Mouse (Mus musculus): ENCODE measurements at regions not wholly inside any gene's neighbourhood (a gene's known extent, or its start where the extent isn't known, plus 50 kb on each side); places are given as distances from the start of the nearest gene placed in this dataset.

GRCm38 (mm10) chr9:61125769-61126168 lies 246.4 kb upstream of the Tle3 start:
- Histone ChIP-seq H3K36me3 (ENCODE audit: control insufficient read depth, insufficient read depth, low read length) (no peaks in the 10 kb centered on the region), H3K4me1 (ENCODE audit: control insufficient read depth, insufficient read depth, low read length) (no peaks in the 10 kb centered on the region), H3K4me3 (ENCODE audit: low read length) (no peak overlapping the region), H3K9ac (ENCODE audit: low read depth, low read length) (no peak overlapping the region), H3K9me3 (ENCODE audit: control insufficient read depth, low read length) (no peaks in the 10 kb centered on the region), H3K27ac (ENCODE audit: low read depth, low read length) (no peak overlapping the region), H3K27me3 (ENCODE audit: control insufficient read depth, insufficient read depth, low read length) (peaks cover 7% of the 10 kb centered on the region), H3K4me2 (replicated peaks; ENCODE audit: low read depth, low read length) (no peak overlapping the region)
- no peak for ATAC-seq (ENCODE audit: low FRiP score, low TSS enrichment)
- WGBS = 64% methylated on average over 7 of the region's 7 CpGs

- Histone ChIP-seq H3K4me1 (ENCODE audit: control insufficient read depth, insufficient read depth, low read length) (no peaks in the 10 kb centered on the region), H3K9me3 (ENCODE audit: control insufficient read depth, low read length) (no peaks in the 10 kb centered on the region), H3K4me2 (replicated peaks; ENCODE audit: low read depth, low read length) (no peak overlapping the region), H3K36me3 (ENCODE audit: control insufficient read depth, insufficient read depth, low read length) (no peaks in the 10 kb centered on the region), H3K9ac (ENCODE audit: low read depth, low read length) (no peak overlapping the region), H3K27me3 (ENCODE audit: control insufficient read depth, insufficient read depth, low read length) (peaks cover 7% of the 10 kb centered on the region), H3K4me3 (ENCODE audit: low read length) (no peak overlapping the region), H3K27ac (ENCODE audit: low read depth, low read length) (no peak overlapping the region)
- ATAC-seq (ENCODE audit: low FRiP score, low TSS enrichment) = no peak
- WGBS = 65% methylated on average over 2 of the region's 2 CpGs
Measured at GRCm38 (mm10) chr9:61128077-61128476, 244.1 kb upstream of the Tle3 start.

GRCm38 (mm10) chr9:61129186-61129585 lies 243.0 kb upstream of the Tle3 start:
- Histone ChIP-seq H3K27ac (ENCODE audit: low read depth, low read length) (no peak overlapping the region), H3K27me3 (ENCODE audit: control insufficient read depth, insufficient read depth, low read length) (peaks cover 3% of the 10 kb centered on the region; the same call in 1 of the 2 replicates), H3K9me3 (ENCODE audit: control insufficient read depth, low read length) (no peaks in the 10 kb centered on the region), H3K9ac (ENCODE audit: low read depth, low read length) (no peak overlapping the region), H3K4me3 (ENCODE audit: low read length) (no peak overlapping the region), H3K4me2 (replicated peaks; ENCODE audit: low read depth, low read length) (no peak overlapping the region), H3K36me3 (ENCODE audit: control insufficient read depth, insufficient read depth, low read length) (no peaks in the 10 kb centered on the region), H3K4me1 (ENCODE audit: control insufficient read depth, insufficient read depth, low read length) (no peaks in the 10 kb centered on the region)
- no peak for ATAC-seq (ENCODE audit: low FRiP score, low TSS enrichment)
- 61% methylated on average over 5 of the region's 5 CpGs for WGBS

GRCm38 (mm10) chr9:61130877-61131276 lies 241.3 kb upstream of the Tle3 start:
- Histone ChIP-seq H3K9me3 (ENCODE audit: control insufficient read depth, low read length) (no peaks in the 10 kb centered on the region), H3K36me3 (ENCODE audit: control insufficient read depth, insufficient read depth, low read length) (no peaks in the 10 kb centered on the region), H3K4me2 (replicated peaks; ENCODE audit: low read depth, low read length) (no peak overlapping the region), H3K27ac (ENCODE audit: low read depth, low read length) (no peak overlapping the region), H3K4me3 (ENCODE audit: low read length) (no peak overlapping the region), H3K9ac (ENCODE audit: low read depth, low read length) (no peak overlapping the region), H3K4me1 (ENCODE audit: control insufficient read depth, insufficient read depth, low read length) (peaks cover 3% of the 10 kb centered on the region; the same call in 1 of the 2 replicates), H3K27me3 (ENCODE audit: control insufficient read depth, insufficient read depth, low read length) (peaks cover 3% of the 10 kb centered on the region; the same call in 1 of the 2 replicates)
- WGBS = 61% methylated on average over 4 of the region's 4 CpGs
- ATAC-seq (ENCODE audit: low FRiP score, low TSS enrichment) = no peak

DNA sequence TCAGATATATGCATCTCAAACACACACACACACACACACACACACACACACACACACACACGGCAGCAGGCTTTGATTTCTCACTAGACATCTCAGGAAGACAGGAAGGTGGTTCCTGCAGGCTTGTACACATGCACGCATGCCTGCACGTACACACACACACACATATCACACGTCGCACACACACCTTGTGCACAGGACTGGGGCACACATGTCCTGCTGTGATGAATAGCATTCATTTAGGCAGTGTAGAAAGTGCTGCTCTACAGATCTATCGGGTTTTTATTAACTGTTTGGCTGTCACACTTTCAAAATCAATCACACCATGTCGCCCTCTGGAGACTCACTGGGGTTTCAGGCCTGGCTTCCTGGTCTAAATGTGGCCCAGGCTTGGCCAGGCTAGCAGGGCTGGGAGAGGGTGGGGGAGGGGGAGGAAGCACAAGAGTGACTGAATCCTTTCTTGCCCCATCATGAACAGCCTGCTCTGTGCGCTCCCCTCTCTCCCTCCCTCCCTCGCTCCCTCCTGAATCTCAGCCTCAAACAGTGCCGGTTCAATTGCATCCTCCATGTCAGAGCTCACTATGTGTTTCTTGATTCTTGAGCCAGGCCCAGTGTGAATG lies 236.8 kb upstream of the Tle3 start:
- Histone ChIP-seq H3K9ac (ENCODE audit: low read depth, low read length) (no peak overlapping the region), H3K4me3 (ENCODE audit: low read length) (no peak overlapping the region), H3K27me3 (ENCODE audit: control insufficient read depth, insufficient read depth, low read length) (0 out of 2 replicates have a peak, but pooled peaks cover 2% of the 10 kb centered on the region), H3K27ac (ENCODE audit: low read depth, low read length) (no peak overlapping the region), H3K4me2 (replicated peaks; ENCODE audit: low read depth, low read length) (no peak overlapping the region), H3K36me3 (ENCODE audit: control insufficient read depth, insufficient read depth, low read length) (no peaks in the 10 kb centered on the region), H3K9me3 (ENCODE audit: control insufficient read depth, low read length) (no peaks in the 10 kb centered on the region), H3K4me1 (ENCODE audit: control insufficient read depth, insufficient read depth, low read length) (peaks cover 3% of the 10 kb centered on the region; the same call in 1 of the 2 replicates)
- 52% methylated on average over 9 of the region's 10 CpGs for WGBS
- no peak for ATAC-seq (ENCODE audit: low FRiP score, low TSS enrichment)

- Histone ChIP-seq H3K27me3 (ENCODE audit: control insufficient read depth, insufficient read depth, low read length) (no peaks in the 10 kb centered on the region), H3K36me3 (ENCODE audit: control insufficient read depth, insufficient read depth, low read length) (no peaks in the 10 kb centered on the region), H3K27ac (ENCODE audit: low read depth, low read length) (no peak overlapping the region), H3K4me3 (ENCODE audit: low read length) (no peak overlapping the region), H3K4me1 (ENCODE audit: control insufficient read depth, insufficient read depth, low read length) (peaks cover 3% of the 10 kb centered on the region; the same call in 1 of the 2 replicates), H3K9me3 (ENCODE audit: control insufficient read depth, low read length) (no peaks in the 10 kb centered on the region), H3K9ac (ENCODE audit: low read depth, low read length) (no peak overlapping the region), H3K4me2 (replicated peaks; ENCODE audit: low read depth, low read length) (no peak overlapping the region)
- WGBS = 51% methylated on average over 3 of the region's 3 CpGs
- ATAC-seq (ENCODE audit: low FRiP score, low TSS enrichment) = no peak
Measured at GRCm38 (mm10) chr9:61135917-61136316, 236.2 kb upstream of the Tle3 start.

DNA sequence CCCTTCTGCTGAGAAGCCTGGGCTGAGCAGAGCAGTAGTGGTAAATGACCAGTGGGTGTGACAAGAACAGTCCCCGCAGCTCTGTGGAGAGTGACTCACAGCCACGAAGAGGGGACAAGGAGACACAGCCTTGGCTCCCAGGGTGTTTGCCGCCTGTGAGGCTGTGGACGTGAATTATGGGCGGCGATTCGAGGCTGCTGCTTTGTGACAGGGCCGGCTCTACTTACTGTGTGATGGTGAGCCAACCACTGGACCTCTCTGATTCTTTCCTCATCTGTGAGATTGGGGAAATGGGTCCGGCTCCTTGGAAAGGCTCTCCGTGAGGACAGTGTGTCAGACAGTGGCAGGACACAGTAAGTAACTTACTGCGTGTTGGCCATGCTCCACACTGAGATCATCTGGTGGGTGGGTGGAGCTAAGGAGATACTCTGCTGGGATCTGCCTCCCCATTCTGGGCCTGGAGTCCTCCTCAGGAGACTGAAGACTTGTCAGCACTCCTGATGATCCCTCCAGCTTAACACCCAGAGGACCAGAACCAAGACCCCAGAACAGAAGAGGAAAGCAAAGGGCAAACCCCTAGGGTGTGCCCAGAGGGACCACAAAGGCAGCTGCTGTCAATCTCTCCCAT lies 233.3 kb upstream of the Tle3 start:
- no peak for ATAC-seq (ENCODE audit: low FRiP score, low TSS enrichment)
- Histone ChIP-seq H3K27me3 (ENCODE audit: control insufficient read depth, insufficient read depth, low read length) (no peaks in the 10 kb centered on the region), H3K9ac (ENCODE audit: low read depth, low read length) (no peak overlapping the region), H3K9me3 (ENCODE audit: control insufficient read depth, low read length) (no peaks in the 10 kb centered on the region), H3K4me2 (replicated peaks; ENCODE audit: low read depth, low read length) (no peak overlapping the region), H3K4me1 (ENCODE audit: control insufficient read depth, insufficient read depth, low read length) (peaks cover 3% of the 10 kb centered on the region; the same call in 1 of the 2 replicates), H3K4me3 (ENCODE audit: low read length) (no peak overlapping the region), H3K36me3 (ENCODE audit: control insufficient read depth, insufficient read depth, low read length) (no peaks in the 10 kb centered on the region), H3K27ac (ENCODE audit: low read depth, low read length) (no peak overlapping the region)
- 57% methylated on average over 11 of the region's 11 CpGs for WGBS

DNA sequence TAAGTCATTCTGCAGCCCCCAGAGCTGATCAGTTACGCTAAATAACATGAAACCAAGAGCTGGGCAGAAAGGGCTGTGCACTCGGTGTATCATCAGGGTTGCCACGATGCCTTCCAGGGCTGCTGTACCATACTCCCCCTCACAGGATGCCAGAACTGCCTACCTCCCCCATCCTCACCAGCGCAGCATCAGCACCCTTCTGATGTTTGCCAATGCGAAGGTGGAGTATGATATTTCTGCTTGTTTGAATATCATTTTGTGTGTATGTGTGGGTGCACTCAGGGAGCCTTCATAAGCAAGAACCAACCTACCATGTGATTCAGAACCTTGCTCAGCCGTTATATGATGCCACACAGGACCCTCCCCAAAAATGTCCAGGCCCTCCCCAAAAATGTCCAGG lies 229.1 kb upstream of the Tle3 start:
- ATAC-seq (ENCODE audit: low FRiP score, low TSS enrichment) = no peak
- H3K9ac ChIP-seq (ENCODE audit: low read depth, low read length) = no peak overlapping the region
- WGBS = 72% methylated on average over 6 of the region's 6 CpGs
- H3K4me2 ChIP-seq (replicated peaks; ENCODE audit: low read depth, low read length) = no peak overlapping the region
- H3K4me1 ChIP-seq (ENCODE audit: control insufficient read depth, insufficient read depth, low read length) = no peaks in the 10 kb centered on the region
- H3K27me3 ChIP-seq (ENCODE audit: control insufficient read depth, insufficient read depth, low read length) = no peaks in the 10 kb centered on the region
- no peak overlapping the region for H3K4me3 ChIP-seq (ENCODE audit: low read length)
- no peaks in the 10 kb centered on the region for H3K9me3 ChIP-seq (ENCODE audit: control insufficient read depth, low read length)
- H3K27ac ChIP-seq (ENCODE audit: low read depth, low read length) = no peak overlapping the region
- no peaks in the 10 kb centered on the region for H3K36me3 ChIP-seq (ENCODE audit: control insufficient read depth, insufficient read depth, low read length)

DNA sequence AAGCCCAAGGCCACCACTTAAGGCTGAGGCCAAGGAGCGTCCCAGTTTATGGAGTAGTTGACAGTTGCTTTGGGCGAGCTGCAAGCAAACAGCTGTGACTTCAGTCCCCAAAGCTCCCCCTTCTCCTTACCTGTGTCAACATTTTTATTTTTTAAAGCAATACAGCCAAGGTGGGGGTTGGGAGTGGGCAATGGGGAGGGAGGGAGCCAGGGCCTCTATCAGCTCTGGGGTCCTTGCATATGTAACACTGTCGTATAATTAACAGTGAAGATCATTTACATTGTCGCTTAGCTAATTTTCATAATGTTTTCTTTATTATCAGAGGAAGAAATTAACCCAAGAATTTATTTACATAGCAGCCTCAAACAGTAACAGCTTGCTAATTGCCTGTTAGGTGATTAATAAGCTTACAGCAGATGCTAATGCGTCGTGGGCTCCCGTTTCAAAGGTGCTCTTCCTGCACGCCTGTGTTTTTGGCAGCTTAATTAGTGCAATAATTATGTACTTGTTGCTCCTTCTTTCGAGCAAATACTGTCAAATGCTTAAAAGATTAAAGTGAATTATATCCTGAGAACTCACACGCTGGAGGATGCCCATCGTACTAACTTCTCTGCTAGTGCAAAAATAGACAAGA lies 227.4 kb upstream of the Tle3 start:
- Histone ChIP-seq H3K27me3 (ENCODE audit: control insufficient read depth, insufficient read depth, low read length) (no peaks in the 10 kb centered on the region), H3K4me2 (replicated peaks; ENCODE audit: low read depth, low read length) (no peak overlapping the region), H3K36me3 (ENCODE audit: control insufficient read depth, insufficient read depth, low read length) (no peaks in the 10 kb centered on the region), H3K9me3 (ENCODE audit: control insufficient read depth, low read length) (no peaks in the 10 kb centered on the region), H3K9ac (ENCODE audit: low read depth, low read length) (no peak overlapping the region), H3K4me1 (ENCODE audit: control insufficient read depth, insufficient read depth, low read length) (no peaks in the 10 kb centered on the region), H3K27ac (ENCODE audit: low read depth, low read length) (no peak overlapping the region), H3K4me3 (ENCODE audit: low read length) (no peak overlapping the region)
- no peak for ATAC-seq (ENCODE audit: low FRiP score, low TSS enrichment)
- 60% methylated on average over 11 of the region's 11 CpGs for WGBS

All from kidney, embryonic 14.5 days (tissue).